Mouse (Mus musculus): ENCODE data around the gene Mllt3. TPM values are rescaled to one million over a fixed set of nuclear protein-coding genes. Genes with fewer than 3 reads are reported as not detected.

The Mllt3 gene
- polyA plus RNA-seq, 1 experiment from 2014 or later: 37.9 TPM

- ATAC-seq (no peak), DNase-seq (ENCODE audit: low read depth, low spot score) (no peak)
- TF ChIP-seq CTCF (IDR thresholded peaks at IDR 0.05): no peak
- ChIA-PET CTCF (no interaction called here), POLR2A (no interaction called here)
- in situ Hi-C loops (cut with MboI; ENCODE audit: low pct_unique_long_range_greater_than_20kb): no loop called here
- H3K27me3 ChIP-seq: no peaks in the 10 kb centered on the region
These were observed 226.8 kb downstream of the Mllt3 start for GRCm38 (mm10) chr4:87806196-87806987.

DNA sequence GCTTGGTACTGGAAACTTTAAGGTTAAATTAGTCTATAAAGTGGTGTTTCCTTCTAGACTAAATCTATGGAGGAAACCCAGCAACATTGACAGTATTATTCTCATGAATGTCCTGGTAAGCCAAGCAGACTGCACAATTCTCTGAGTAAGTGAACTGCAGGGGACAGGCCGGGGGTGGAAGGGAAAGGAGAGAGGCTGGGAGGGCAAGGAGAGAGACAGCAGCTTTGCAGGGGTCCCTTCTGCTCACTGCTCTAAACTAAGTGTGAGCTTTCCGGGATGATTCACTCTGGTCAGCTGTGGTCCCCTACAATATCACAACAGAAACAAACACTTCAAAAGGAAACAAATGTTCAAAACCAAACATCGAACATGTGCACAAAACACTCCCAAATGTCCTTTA is 228.6 kb downstream of the Mllt3 start:
- DNase-seq (ENCODE audit: low read depth, low spot score): no peak
- no peak for TF ChIP-seq CTCF (IDR thresholded peaks at IDR 0.05)
- ChIA-PET POLR2A (no interaction called here), CTCF (no interaction called here)
- in situ Hi-C loops (cut with MboI; ENCODE audit: low pct_unique_long_range_greater_than_20kb): no loop called here
- H3K27me3 ChIP-seq: no peaks in the 10 kb centered on the region
- ATAC-seq: no peak

- POLR2A ChIA-PET: no interaction called here
- in situ Hi-C loops (cut with MboI; ENCODE audit: low pct_unique_long_range_greater_than_20kb): no loop called here
- TF ChIP-seq CTCF (IDR thresholded peaks at IDR 0.05): no peak
- DNase-seq (ENCODE audit: low read depth, low spot score): no peak
- no peaks in the 10 kb centered on the region for H3K27me3 ChIP-seq
- CTCF ChIA-PET: no interaction called here
- no peak for ATAC-seq
These were observed 229.9 kb downstream of the Mllt3 start for GRCm38 (mm10) chr4:87803313-87803712.

GRCm38 (mm10) chr4:87802140-87802539 is 231.0 kb downstream of the Mllt3 start:
- no peaks in the 10 kb centered on the region for H3K27me3 ChIP-seq
- DNase-seq (ENCODE audit: low read depth, low spot score): no peak
- ChIA-PET CTCF (no interaction called here), POLR2A (no interaction called here)
- TF ChIP-seq CTCF (IDR thresholded peaks at IDR 0.05): no peak
- in situ Hi-C loops (cut with MboI; ENCODE audit: low pct_unique_long_range_greater_than_20kb): no loop called here
- no peak for ATAC-seq

DNA sequence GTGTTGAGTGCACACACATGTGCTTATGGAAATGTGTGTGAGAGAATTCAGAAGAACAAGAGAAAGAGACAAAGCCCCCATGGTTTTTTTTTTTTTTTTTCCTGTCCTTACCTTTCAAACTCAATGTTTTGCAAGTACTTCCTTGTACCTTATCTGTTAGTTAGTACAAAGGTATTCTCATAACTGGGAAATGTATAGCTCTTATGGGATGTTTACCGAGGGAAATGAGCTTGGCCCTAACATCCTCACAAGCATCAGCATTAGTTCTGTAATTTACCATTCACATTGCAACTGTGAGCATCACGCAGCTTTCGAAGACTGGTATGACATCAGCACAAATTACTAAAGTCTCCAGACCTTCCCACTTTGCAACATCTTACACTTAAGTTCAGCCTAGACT is 231.8 kb downstream of the Mllt3 start:
- CTCF ChIA-PET: interaction anchor here (0.8 kb wide), 1 partner anchor 13 kb away, joined by 3 read pairs; no protein-coding TSS in a partner anchor
- TF ChIP-seq CTCF (IDR thresholded peaks at IDR 0.05): no peak
- no peaks in the 10 kb centered on the region for H3K27me3 ChIP-seq
- no peak for DNase-seq (ENCODE audit: low read depth, low spot score)
- ATAC-seq: no peak
- in situ Hi-C loops (cut with MboI; ENCODE audit: low pct_unique_long_range_greater_than_20kb): no loop called here
- POLR2A ChIA-PET: no interaction called here

DNA sequence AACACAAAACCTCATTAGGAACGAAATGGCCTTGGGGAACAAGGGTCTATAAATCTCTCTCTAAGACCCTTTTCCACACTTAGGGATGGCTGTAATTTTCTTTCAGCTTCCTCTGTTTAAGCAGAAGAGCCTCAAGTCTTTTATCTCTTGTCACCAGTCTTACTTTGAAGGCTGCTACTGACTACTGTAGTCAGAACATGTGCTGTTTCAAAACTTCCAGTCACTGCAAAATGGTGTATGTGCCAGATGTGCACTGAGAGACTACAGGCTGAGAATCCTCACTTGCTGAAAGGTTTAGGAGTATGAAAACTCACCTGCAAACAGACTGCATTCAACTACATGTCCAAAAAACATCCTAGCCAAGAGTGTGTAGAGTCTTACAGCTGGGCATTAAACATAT is 232.9 kb downstream of the Mllt3 start:
- DNase-seq (ENCODE audit: low read depth, low spot score) (no peak), ATAC-seq (no peak)
- in situ Hi-C loops (cut with MboI; ENCODE audit: low pct_unique_long_range_greater_than_20kb): no loop called here
- no peaks in the 10 kb centered on the region for H3K27me3 ChIP-seq
- POLR2A ChIA-PET: no interaction called here
- TF ChIP-seq CTCF (IDR thresholded peaks at IDR 0.05): no peak
- CTCF ChIA-PET: interaction anchor here (1.1 kb wide), 1 partner anchor 11 kb away, joined by 4 read pairs; no protein-coding TSS in a partner anchor

DNA sequence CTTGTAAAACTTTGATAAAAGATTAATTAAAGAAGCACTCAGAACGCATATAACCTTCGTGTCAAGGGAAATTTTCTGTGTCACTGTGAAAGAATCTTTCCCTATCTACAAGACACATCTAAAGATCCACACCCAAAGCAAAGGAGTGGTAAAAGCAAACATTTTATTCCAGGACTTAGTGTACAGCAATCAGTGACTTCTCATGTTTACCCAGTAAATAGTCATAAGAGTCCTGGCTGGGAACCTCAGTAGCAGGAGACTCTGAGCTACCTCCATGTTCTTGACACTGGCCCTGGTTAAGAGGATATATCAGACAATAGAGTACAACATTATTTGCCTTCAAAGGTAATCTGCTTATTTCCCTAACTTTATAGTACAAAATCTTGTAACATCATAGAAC is 233.7 kb downstream of the Mllt3 start:
- H3K27me3 ChIP-seq: no peaks in the 10 kb centered on the region
- no peak for DNase-seq (ENCODE audit: low read depth, low spot score)
- no peak for TF ChIP-seq CTCF (IDR thresholded peaks at IDR 0.05)
- in situ Hi-C loops (cut with MboI; ENCODE audit: low pct_unique_long_range_greater_than_20kb): no loop called here
- no peak for ATAC-seq
- POLR2A ChIA-PET: no interaction called here
- CTCF ChIA-PET: interaction anchor here (1.1 to 1.2 kb wide), 2 partner anchors 10 to 11 kb away, joined by 4 read pairs; no protein-coding TSS in a partner anchor

DNA sequence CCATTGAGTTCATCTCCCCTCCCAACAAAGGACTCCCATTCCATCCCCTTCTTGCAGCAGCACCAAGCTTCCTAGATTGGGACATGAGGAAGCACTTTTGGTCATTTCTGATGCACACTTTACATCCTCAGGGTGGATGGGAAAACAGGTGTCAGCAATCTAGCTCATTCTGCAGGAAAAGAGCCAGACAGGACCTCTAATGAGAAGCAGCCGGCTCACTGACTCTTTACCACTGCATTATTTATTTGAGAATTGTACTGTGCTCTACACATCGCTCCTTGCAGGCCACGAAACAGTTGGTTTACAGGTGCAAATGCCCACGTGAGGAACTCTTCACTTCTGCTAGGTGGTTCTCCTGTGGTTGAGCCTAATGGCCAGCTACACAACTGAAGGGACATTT is 237.9 kb downstream of the Mllt3 start:
- no peaks in the 10 kb centered on the region for H3K27me3 ChIP-seq
- DNase-seq (ENCODE audit: low read depth, low spot score) (no peak), ATAC-seq (no peak)
- ChIA-PET CTCF (no interaction called here), POLR2A (no interaction called here)
- in situ Hi-C loops (cut with MboI; ENCODE audit: low pct_unique_long_range_greater_than_20kb): no loop called here
- no peak for TF ChIP-seq CTCF (IDR thresholded peaks at IDR 0.05)

DNA sequence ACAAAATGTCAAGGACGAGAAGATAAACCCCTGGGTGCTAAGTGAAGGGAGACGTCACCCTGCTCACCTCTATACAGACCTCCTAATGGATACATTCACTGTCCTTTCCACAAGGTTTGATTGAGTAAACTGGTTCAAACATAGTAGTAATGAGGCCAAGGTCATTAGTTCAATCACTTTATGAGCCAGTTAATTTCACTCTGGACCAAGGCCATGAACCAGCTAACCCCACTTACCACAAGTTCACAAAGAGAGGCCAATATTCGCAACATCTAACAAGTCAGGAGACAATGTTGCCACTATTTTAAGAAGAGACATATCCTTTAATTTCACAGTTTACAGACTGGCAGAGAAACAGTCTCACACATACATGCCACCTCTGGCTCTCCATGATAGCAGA is 238.9 kb downstream of the Mllt3 start:
- ChIA-PET CTCF (no interaction called here), POLR2A (no interaction called here)
- no peaks in the 10 kb centered on the region for H3K27me3 ChIP-seq
- in situ Hi-C loops (cut with MboI; ENCODE audit: low pct_unique_long_range_greater_than_20kb): no loop called here
- ATAC-seq (no peak), DNase-seq (ENCODE audit: low read depth, low spot score) (no peak)
- no peak for TF ChIP-seq CTCF (IDR thresholded peaks at IDR 0.05)

- ChIA-PET POLR2A (interaction anchor here (0.7 kb wide), 1 partner anchor 564 kb away, joined by 4 read pairs; no protein-coding TSS in a partner anchor), CTCF (no interaction called here)
- in situ Hi-C loops (cut with MboI; ENCODE audit: low pct_unique_long_range_greater_than_20kb): no loop called here
- no peaks in the 10 kb centered on the region for H3K27me3 ChIP-seq
- ATAC-seq (no peak), DNase-seq (ENCODE audit: low read depth, low spot score) (no peak)
- TF ChIP-seq CTCF (IDR thresholded peaks at IDR 0.05): no peak
These were observed 240.7 kb downstream of the Mllt3 start for GRCm38 (mm10) chr4:87792511-87792910.

DNA sequence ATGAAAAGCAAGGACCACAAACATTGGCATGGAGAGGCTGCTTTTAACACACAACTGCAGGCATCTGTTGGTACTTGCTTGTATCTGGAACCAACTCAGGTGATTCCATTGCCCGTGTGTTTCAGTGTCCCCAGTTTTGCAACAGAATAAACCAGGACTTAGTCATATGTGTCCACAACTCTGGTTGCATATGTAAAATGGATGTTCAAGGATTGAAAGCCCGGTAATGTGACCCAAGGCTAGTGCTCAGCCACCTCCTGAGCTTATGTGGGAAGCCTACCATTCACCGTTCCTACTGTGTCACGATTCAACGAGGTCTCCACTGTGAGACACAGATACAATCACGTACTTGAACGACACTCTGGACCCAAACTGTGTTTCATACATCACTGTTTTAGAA is 243.7 kb downstream of the Mllt3 start:
- no peaks in the 10 kb centered on the region for H3K27me3 ChIP-seq
- no peak for TF ChIP-seq CTCF (IDR thresholded peaks at IDR 0.05)
- in situ Hi-C loops (cut with MboI; ENCODE audit: low pct_unique_long_range_greater_than_20kb): loop anchor here (5.0 kb wide), 4 partner anchors 228 to 733 kb away; partner anchors contain the start of gene Ifnb1
- DNase-seq (ENCODE audit: low read depth, low spot score): no peak
- CTCF ChIA-PET: interaction anchor here (1.3 to 1.6 kb wide), 2 partner anchors 10 to 233 kb away, joined by 4 to 5 read pairs; no protein-coding TSS in a partner anchor
- no peak for ATAC-seq
- POLR2A ChIA-PET: no interaction called here
